Mouse (Mus musculus) thymus, adult 2 months (tissue): ENCODE data around the gene Ass1.

Experiments
- CTCF ChIP-seq: fragments of 200-500 bp; IDR thresholded peaks from 2 replicates; pipeline ENCODE4 v1.5.1; 2012; ENCODE audit warnings: mild to moderate bottlenecking, control low read depth, low read length, moderate library complexity, borderline replicate concordance; ENCODE audit not compliant: control insufficient read depth, poor library complexity, insufficient read depth; ENCODE audit errors: extremely low read depth
- POLR2A ChIP-seq: fragments of 200-500 bp; IDR thresholded peaks from 2 replicates; pipeline ENCODE4 v1.6.1; 2012; ENCODE audit warnings: mild to moderate bottlenecking, low read length, control low read depth, moderate library complexity; ENCODE audit not compliant: control insufficient read depth, poor library complexity, insufficient read depth; ENCODE audit errors: extremely low read depth

DNA sequence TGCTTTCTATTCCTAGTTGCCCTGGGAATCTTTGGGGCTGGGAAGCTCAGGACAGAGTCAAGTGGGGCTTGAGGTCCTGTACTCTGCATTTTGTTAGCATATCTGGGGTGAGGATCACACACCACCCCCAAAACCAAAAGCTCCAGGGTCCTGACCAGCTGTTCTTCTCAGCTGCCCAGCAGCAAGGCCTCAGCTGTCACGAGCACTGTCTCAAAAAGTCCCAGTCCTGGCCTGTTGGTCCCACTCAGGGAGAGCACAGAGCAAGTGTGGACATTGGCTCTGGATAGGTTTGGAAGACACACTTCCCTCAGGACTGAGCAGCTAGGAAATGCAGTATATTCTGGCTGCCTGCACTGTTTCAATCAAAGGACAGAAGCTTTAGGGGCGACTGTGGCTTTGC is 20.5 kb downstream of the Ass1 start:
- TF ChIP-seq POLR2A (no peak), CTCF (no peak)
